Mouse (Mus musculus) adrenal gland, postnatal 10 days (tissue): ENCODE measurements around the gene Klc2. TPM values are rescaled to one million over a fixed set of nuclear protein-coding genes. Genes with fewer than 3 reads are reported as not detected.

Source experiments
- total RNA-seq, 2 experiments: library from RNA; stranded (reverse); gene quantifications; 2 replicates each; pipeline ENCODE4 v1.2.3; 2021

Gene Klc2
- total RNA-seq, 2 experiments from 2014 or later, result 28.0 to 40.2 TPM

Other genes with a start within 250 kb of the Klc2 start
- gene Actn3, start 240.7 kb downstream of the Klc2 start, total RNA-seq, result 10 to 100 TPM; 70.8 to 96.2 TPM
- 10 to 100 TPM; 12.5 to 13.9 TPM for gene Zdhhc24, start 239.9 kb downstream of the Klc2 start, total RNA-seq
- gene Bbs1, start 211.9 kb downstream of the Klc2 start, total RNA-seq, result 10 to 100 TPM in 1 of 2 experiments, 1 to 10 TPM in 1; 7.4 to 10.3 TPM
- gene Dpp3, start 190.3 kb downstream of the Klc2 start, total RNA-seq, result 10 to 100 TPM; 74.1 to 83.4 TPM
- gene Peli3, start 175.4 kb downstream of the Klc2 start, total RNA-seq, result 1 to 10 TPM; 2.8 to 3.9 TPM
- 10 to 100 TPM; 72.0 to 75.1 TPM for gene Mrpl11, start 156.4 kb downstream of the Klc2 start, total RNA-seq
- under 1 TPM; 0.15 to 0.24 TPM for gene Npas4, start 128.2 kb downstream of the Klc2 start, total RNA-seq
- gene Slc29a2, start 94.7 kb downstream of the Klc2 start, total RNA-seq, result 1 to 10 TPM; 3.2 to 5.1 TPM
- 10 to 100 TPM; 28.7 to 35.7 TPM for gene B4gat1, start 79.7 kb downstream of the Klc2 start, total RNA-seq
- gene AC124502.3, start 79.7 kb downstream of the Klc2 start, total RNA-seq, result 1 to 10 TPM; 1.8 to 2.8 TPM
- 10 to 100 TPM; 22.1 to 25.4 TPM for gene Brms1, start 77.2 kb downstream of the Klc2 start, total RNA-seq
- 1 to 10 TPM; 1.7 to 3.7 TPM for gene Rin1, start 68.1 kb downstream of the Klc2 start, total RNA-seq
- 10 to 100 TPM; 28.1 to 37.5 TPM for gene Cd248, start 50.5 kb downstream of the Klc2 start, total RNA-seq
- 1 to 10 TPM; 2.4 to 3.2 TPM for gene Tmem151a, start 33.0 kb downstream of the Klc2 start, total RNA-seq
- 10 to 100 TPM; 88.3 to 96.8 TPM for gene Yif1a, start 30.0 kb downstream of the Klc2 start, total RNA-seq
- gene Cnih2, start 20.0 kb downstream of the Klc2 start, total RNA-seq, result 1 to 10 TPM; 5.0 to 5.1 TPM
- gene Rab1b, start 11.5 kb downstream of the Klc2 start, total RNA-seq, result 100 to 1,000 TPM; 179 to 197 TPM
- gene Pacs1, start 154.6 kb upstream of the Klc2 start, total RNA-seq, result 10 to 100 TPM; 23.3 to 28.7 TPM
- 100 to 1,000 TPM; 149 to 167 TPM for gene Sf3b2, start 176.9 kb upstream of the Klc2 start, total RNA-seq
- under 1 TPM; 0.27 to 0.51 TPM for gene Gal3st3, start 179.8 kb upstream of the Klc2 start, total RNA-seq
- not detected for gene Catsper1, start 217.2 kb upstream of the Klc2 start, total RNA-seq
- 1 to 10 TPM; 1.4 to 2.4 TPM for gene Cst6, start 231.0 kb upstream of the Klc2 start, total RNA-seq
- gene Eif1ad, start 248.2 kb upstream of the Klc2 start, total RNA-seq, result 10 to 100 TPM; 33.6 to 37.8 TPM
- gene Banf1, start 248.6 kb upstream of the Klc2 start, total RNA-seq, result 100 to 1,000 TPM; 165 to 169 TPM